Mouse (Mus musculus): Measurements from ENCODE around the gene Akap6. TPM values are rescaled to one million over a fixed set of nuclear protein-coding genes. Genes with fewer than 3 reads are reported as not detected.

Akap6 gene
- 0.03 and 0.05 TPM in 2 replicates for polyA plus RNA-seq (2015; fragmentation: Nextera tagmentation; extraction: Ambion mirVana)

DNA sequence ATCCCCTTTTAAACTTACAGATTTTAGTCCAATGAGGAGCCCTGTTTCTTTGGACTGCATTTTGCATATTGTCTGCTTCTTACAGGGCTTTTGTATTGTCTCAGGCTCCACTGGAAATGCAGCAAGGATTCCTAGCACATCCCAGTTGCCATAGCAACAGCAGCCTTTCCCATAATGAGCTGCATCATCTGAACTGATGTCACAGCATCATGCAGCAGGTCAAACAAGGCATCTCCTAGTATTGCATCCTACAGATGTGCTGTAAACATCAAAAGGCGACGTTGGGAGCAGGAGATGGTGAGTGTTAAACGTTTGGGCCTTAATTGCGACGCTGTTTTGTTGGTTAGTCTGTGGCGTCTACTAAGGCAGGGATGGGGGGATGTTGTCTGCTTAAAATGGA, at the start of gene Akap6:
Akap6 (plus strand) TSS at position 238 of the 400 bp plus-strand sequence.
- Histone ChIP-seq H3K36me3 (no peaks in the 10 kb centered on the region), H3K4me1 (replicated peaks) (peaks cover 27% of the 10 kb centered on the region), H3K27me3 (no peaks in the 10 kb centered on the region), H3K4me2 (no peak within 1 kb of the TSS), H3K9ac (no peak within 1 kb of the TSS), H3K27ac (no peak within 1 kb of the TSS), H3K4me3 (replicated peaks) (no peak within 1 kb of the TSS), H3K9me3 (replicated peaks) (no peaks in the 10 kb centered on the region)
- WGBS (ENCODE audit: insufficient replicate concordance), result 63% methylated on average over 6 of the region's 6 CpGs
- ATAC-seq (ENCODE audit: low read depth) (no peak), DNase-seq (no peak)

- WGBS (ENCODE audit: insufficient replicate concordance), result 50% methylated on average over 7 of the region's 7 CpGs
- Histone ChIP-seq H3K36me3 (no peaks in the 10 kb centered on the region), H3K9me3 (replicated peaks) (no peaks in the 10 kb centered on the region), H3K27ac (no peak overlapping the region), H3K4me1 (replicated peaks) (no peaks in the 10 kb centered on the region), H3K27me3 (no peaks in the 10 kb centered on the region), H3K4me3 (replicated peaks) (no peak overlapping the region), H3K9ac (no peak overlapping the region), H3K4me2 (no peak overlapping the region)
- ATAC-seq (ENCODE audit: low read depth) (no peak), DNase-seq (no peak)
These were observed 36.0 kb upstream of the Akap6 start for GRCm38 (mm10) chr12:52662907-52663790.

- H3K4me1 ChIP-seq (replicated peaks), result no peaks in the 10 kb centered on the region
- no peak overlapping the region for H3K4me2 ChIP-seq
- H3K4me3 ChIP-seq (replicated peaks), result no peak overlapping the region
- no peak overlapping the region for H3K27ac ChIP-seq
- no peaks in the 10 kb centered on the region for H3K36me3 ChIP-seq
- no peak overlapping the region for H3K9ac ChIP-seq
- ATAC-seq (ENCODE audit: low read depth), result no peak
- H3K27me3 ChIP-seq, result no peaks in the 10 kb centered on the region
- no peak for DNase-seq
- WGBS (ENCODE audit: insufficient replicate concordance), result 57% methylated on average over 5 of the region's 5 CpGs
- H3K9me3 ChIP-seq (replicated peaks), result no peaks in the 10 kb centered on the region
These were observed 34.2 kb upstream of the Akap6 start for GRCm38 (mm10) chr12:52664944-52665343.

- no peak overlapping the region for H3K4me2 ChIP-seq
- H3K27ac ChIP-seq, result no peak overlapping the region
- ATAC-seq (ENCODE audit: low read depth) (no peak), DNase-seq (no peak)
- H3K9ac ChIP-seq, result no peak overlapping the region
- no peaks in the 10 kb centered on the region for H3K27me3 ChIP-seq
- no peaks in the 10 kb centered on the region for H3K4me1 ChIP-seq (replicated peaks)
- WGBS (ENCODE audit: insufficient replicate concordance), result 38% methylated on average over 7 of the region's 7 CpGs
- H3K9me3 ChIP-seq (replicated peaks), result no peaks in the 10 kb centered on the region
- no peaks in the 10 kb centered on the region for H3K36me3 ChIP-seq
- H3K4me3 ChIP-seq (replicated peaks), result no peak overlapping the region
These were observed 27.7 kb upstream of the Akap6 start for GRCm38 (mm10) chr12:52671436-52671835.

DNA sequence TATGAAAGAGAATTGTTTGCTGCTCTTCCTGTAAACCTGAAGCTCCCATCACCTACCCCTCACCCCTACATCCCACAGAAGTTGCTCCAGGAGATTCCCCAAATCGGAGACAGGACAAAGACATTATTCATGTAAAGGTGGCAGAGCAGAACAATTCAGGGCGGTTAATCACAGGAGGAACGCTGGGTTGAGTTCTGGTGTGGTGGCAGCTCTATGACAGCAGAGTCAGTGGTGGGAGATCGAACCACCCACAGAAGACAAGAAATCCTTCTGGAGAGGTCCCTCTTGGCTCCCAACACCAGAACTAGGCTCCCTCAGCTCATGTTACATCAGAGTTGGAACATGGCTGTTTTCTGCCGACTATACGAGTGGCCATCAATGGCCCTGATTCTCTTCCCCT, 27.2 kb upstream of the Akap6 start:
- Histone ChIP-seq H3K4me1 (replicated peaks) (no peaks in the 10 kb centered on the region), H3K9me3 (replicated peaks) (no peaks in the 10 kb centered on the region), H3K36me3 (no peaks in the 10 kb centered on the region), H3K4me3 (replicated peaks) (no peak overlapping the region), H3K27me3 (no peaks in the 10 kb centered on the region), H3K27ac (no peak overlapping the region), H3K4me2 (no peak overlapping the region), H3K9ac (no peak overlapping the region)
- no peak for DNase-seq
- ATAC-seq (ENCODE audit: low read depth), result no peak
- WGBS (ENCODE audit: insufficient replicate concordance), result 60% methylated on average over 6 of the region's 6 CpGs

- 72% methylated on average over 6 of the region's 6 CpGs for WGBS (ENCODE audit: insufficient replicate concordance)
- no peak overlapping the region for H3K9ac ChIP-seq
- no peaks in the 10 kb centered on the region for H3K36me3 ChIP-seq
- DNase-seq (no peak), ATAC-seq (ENCODE audit: low read depth) (no peak)
- H3K4me3 ChIP-seq (replicated peaks), result no peak overlapping the region
- H3K4me1 ChIP-seq (replicated peaks), result no peaks in the 10 kb centered on the region
- no peak overlapping the region for H3K4me2 ChIP-seq
- H3K9me3 ChIP-seq (replicated peaks), result no peaks in the 10 kb centered on the region
- H3K27ac ChIP-seq, result no peak overlapping the region
- no peaks in the 10 kb centered on the region for H3K27me3 ChIP-seq
These were observed 25.7 kb upstream of the Akap6 start for GRCm38 (mm10) chr12:52673361-52673960.

DNA sequence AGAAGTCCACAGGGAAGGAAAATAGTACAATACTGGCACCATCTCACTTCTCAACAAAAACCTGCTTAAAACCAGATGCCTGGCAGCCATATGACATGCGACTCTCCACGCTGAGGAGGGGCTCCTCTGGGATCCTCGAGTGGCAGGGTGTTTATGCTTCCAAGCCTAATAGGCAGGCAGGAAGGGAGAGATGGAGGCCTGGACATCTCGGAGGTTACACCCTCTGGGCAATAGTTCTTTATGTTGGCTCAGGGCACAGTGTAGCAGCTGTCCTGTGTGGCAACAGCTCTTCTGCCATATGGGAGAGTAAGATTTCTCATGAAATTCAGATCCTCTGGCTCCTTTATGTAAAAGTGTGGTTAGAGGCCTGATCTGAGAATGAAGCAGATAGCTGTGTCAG, 24.2 kb upstream of the Akap6 start:
- no peaks in the 10 kb centered on the region for H3K27me3 ChIP-seq
- no peaks in the 10 kb centered on the region for H3K9me3 ChIP-seq (replicated peaks)
- no peak overlapping the region for H3K4me3 ChIP-seq (replicated peaks)
- no peak overlapping the region for H3K4me2 ChIP-seq
- H3K36me3 ChIP-seq, result no peaks in the 10 kb centered on the region
- no peak for DNase-seq
- no peak for ATAC-seq (ENCODE audit: low read depth)
- no peaks in the 10 kb centered on the region for H3K4me1 ChIP-seq (replicated peaks)
- H3K27ac ChIP-seq, result no peak overlapping the region
- WGBS (ENCODE audit: insufficient replicate concordance), result 57% methylated on average over 4 of the region's 4 CpGs
- no peak overlapping the region for H3K9ac ChIP-seq

- Histone ChIP-seq H3K9ac (no peak overlapping the region), H3K4me3 (replicated peaks) (no peak overlapping the region), H3K4me2 (no peak overlapping the region), H3K27ac (no peak overlapping the region), H3K27me3 (no peaks in the 10 kb centered on the region), H3K36me3 (no peaks in the 10 kb centered on the region), H3K4me1 (replicated peaks) (peaks cover 11% of the 10 kb centered on the region), H3K9me3 (replicated peaks) (no peaks in the 10 kb centered on the region)
- 41% methylated on average over 9 of the region's 9 CpGs for WGBS (ENCODE audit: insufficient replicate concordance)
- ATAC-seq (ENCODE audit: low read depth), result no peak
- no peak for DNase-seq
These were observed 11.8 kb upstream of the Akap6 start for GRCm38 (mm10) chr12:52687355-52687754.

GRCm38 (mm10) chr12:52688712-52689111, 10.5 kb upstream of the Akap6 start:
- ATAC-seq (ENCODE audit: low read depth), result no peak
- Histone ChIP-seq H3K27ac (no peak overlapping the region), H3K4me3 (replicated peaks) (no peak overlapping the region)

DNA sequence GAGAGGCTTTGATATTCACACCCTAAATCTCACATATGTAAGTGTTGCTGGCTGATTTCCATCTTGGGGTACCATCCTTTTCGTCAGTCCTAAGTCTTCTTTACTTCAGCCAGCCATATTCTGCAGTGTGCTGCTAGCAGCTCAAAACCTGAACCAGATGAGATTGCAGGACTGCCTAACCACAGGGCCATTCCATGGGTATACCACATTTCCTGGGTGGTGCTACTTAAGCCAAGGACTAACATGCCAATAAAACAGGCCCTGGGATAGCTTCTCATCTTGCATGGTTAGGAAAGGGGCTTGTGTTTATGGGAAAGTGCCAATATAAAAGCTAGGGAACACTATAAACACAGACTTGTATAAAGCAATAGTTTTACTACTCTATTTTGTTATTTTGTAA, 7.6 kb upstream of the Akap6 start:
- Histone ChIP-seq H3K9me3 (replicated peaks) (no peaks in the 10 kb centered on the region), H3K4me2 (no peak overlapping the region), H3K27ac (no peak overlapping the region), H3K4me3 (replicated peaks) (no peak overlapping the region), H3K9ac (no peak overlapping the region), H3K4me1 (replicated peaks) (peaks cover 17% of the 10 kb centered on the region), H3K36me3 (no peaks in the 10 kb centered on the region), H3K27me3 (no peaks in the 10 kb centered on the region)
- WGBS (ENCODE audit: insufficient replicate concordance), result 51% methylated on average over 1 of the region's 1 CpGs
- no peak for ATAC-seq (ENCODE audit: low read depth)
- no peak for DNase-seq

More at GRCm38 (mm10) chr12:52688712-52689111, 10.5 kb upstream of the Akap6 start:
- Histone ChIP-seq H3K9me3 (replicated peaks) (no peaks in the 10 kb centered on the region), H3K9ac (no peak overlapping the region), H3K27me3 (no peaks in the 10 kb centered on the region), H3K4me1 (replicated peaks) (peaks cover 17% of the 10 kb centered on the region), H3K36me3 (no peaks in the 10 kb centered on the region), H3K4me2 (no peak overlapping the region)
- WGBS (ENCODE audit: insufficient replicate concordance), result 82% methylated on average over 2 of the region's 2 CpGs
- no peak for DNase-seq

GRCm38 (mm10) chr12:52692290-52692974, 6.8 kb upstream of the Akap6 start:
- H3K9me3 ChIP-seq (replicated peaks), result no peaks in the 10 kb centered on the region
- peak; percentile 56 for DNase-seq
- no peaks in the 10 kb centered on the region for H3K27me3 ChIP-seq
- H3K36me3 ChIP-seq, result no peaks in the 10 kb centered on the region
- 10% methylated on average over 10 of the region's 10 CpGs for WGBS (ENCODE audit: insufficient replicate concordance)
- H3K4me3 ChIP-seq (replicated peaks), result no peak overlapping the region
- peak overlapping the region; percentile 69 for H3K27ac ChIP-seq
- no peak overlapping the region for H3K9ac ChIP-seq
- peak overlapping the region; percentile 45 for H3K4me2 ChIP-seq
- peaks cover 17% of the 10 kb centered on the region for H3K4me1 ChIP-seq (replicated peaks)
- peak; percentile 97 for ATAC-seq (ENCODE audit: low read depth)
